9 mouse cellular contexts compared by ENCODE assay signal in genomic region chr12:35895875-35896763, GRCm38 (mm10). TPM values are rescaled to one million over a fixed set of nuclear protein-coding genes. Genes with fewer than 3 reads are reported as not detected.
DNase-seq lines count a peak whose midpoint lies in the region; ATAC-seq and TF ChIP-seq lines count a peak whose summit lies in the region.
"Had no signal": no experiment of that assay in that cellular context is flagged by ENCODE, and none has a peak within 500 bp of the region (broad histone marks: within the 10 kb centered on the region; RNA-seq: fewer than 3 reads in every experiment).

No protein-coding gene starts in this region.

- H3K27me3 ChIP-seq in heart, embryonic 15.5 days, result no peaks in the 10 kb centered on the region
- no peaks in the 10 kb centered on the region for H3K27me3 ChIP-seq in liver, postnatal 0 days (ENCODE audit: insufficient read depth, low read length)
- H3K27me3 ChIP-seq in neural tube, embryonic 14.5 days (ENCODE audit: control insufficient read depth, insufficient read depth, low read length), result no peaks in the 10 kb centered on the region

- no peak for ATAC-seq in heart, embryonic 15.5 days (replicated peaks; ENCODE audit: insufficient number of reproducible peaks, insufficient read depth, low FRiP score, low read depth)
- ATAC-seq in liver, postnatal 0 days, result no peak
- ATAC-seq in neural tube, embryonic 14.5 days (ENCODE audit: low read depth), result peak; percentile 45

- 27% methylated on average over 20 of the region's 20 CpGs for WGBS in heart, embryonic 15.5 days
- WGBS in liver, postnatal 0 days (ENCODE audit: insufficient replicate concordance), result 30% methylated on average over 20 of the region's 20 CpGs
- 16% methylated on average over 20 of the region's 20 CpGs for WGBS in neural tube, embryonic 14.5 days

- no peak overlapping the region for H3K27ac ChIP-seq in heart, embryonic 15.5 days
- H3K27ac ChIP-seq in liver, postnatal 0 days (ENCODE audit: low read depth), result no peak overlapping the region
- H3K27ac ChIP-seq in neural tube, embryonic 14.5 days (ENCODE audit: low read depth, low read length), result peak overlapping the region; percentile 82; the same call in 1 of the 2 replicates

- H3K4me1 ChIP-seq in heart, embryonic 15.5 days (replicated peaks), result no peaks in the 10 kb centered on the region
- H3K4me1 ChIP-seq in liver, postnatal 0 days (ENCODE audit: insufficient read depth), result no peaks in the 10 kb centered on the region
- H3K4me1 ChIP-seq in neural tube, embryonic 14.5 days (ENCODE audit: control insufficient read depth, insufficient read depth, low read length), result 0 out of 2 replicates have a peak, but pooled peaks cover 7% of the 10 kb centered on the region

- no peak for TF ChIP-seq EP300 in liver, postnatal 0 days (IDR thresholded peaks at IDR 0.05; ENCODE audit: low read depth)

- H3K9me3 ChIP-seq in heart, embryonic 15.5 days (replicated peaks), result no peaks in the 10 kb centered on the region
- no peaks in the 10 kb centered on the region; the same call in 1 of the 2 replicates for H3K9me3 ChIP-seq in liver, postnatal 0 days (ENCODE audit: low read length)
- H3K9me3 ChIP-seq in neural tube, embryonic 14.5 days (ENCODE audit: control insufficient read depth, low read length), result no peaks in the 10 kb centered on the region

- H3K36me3 ChIP-seq in heart, embryonic 15.5 days, result no peaks in the 10 kb centered on the region
- H3K36me3 ChIP-seq in liver, postnatal 0 days (replicated peaks; ENCODE audit: insufficient read depth, low read length), result no peaks in the 10 kb centered on the region
- H3K36me3 ChIP-seq in neural tube, embryonic 14.5 days (ENCODE audit: control insufficient read depth, insufficient read depth, low read length), result no peaks in the 10 kb centered on the region

- peak overlapping the region; percentile 63 for H3K4me2 ChIP-seq in heart, embryonic 15.5 days
- peak overlapping the region; percentile 65 for H3K4me2 ChIP-seq in liver, postnatal 0 days (ENCODE audit: low read depth, low read length)
- peak overlapping the region; percentile 56 for H3K4me2 ChIP-seq in neural tube, embryonic 14.5 days (ENCODE audit: low read depth, low read length)

- peak; percentile 79 for TF ChIP-seq CTCF in liver, postnatal 0 days (IDR thresholded peaks at IDR 0.05; ENCODE audit: low read depth)

- H3K4me3 ChIP-seq in heart, embryonic 15.5 days, result peak overlapping the region; percentile 43
- H3K4me3 ChIP-seq in liver, postnatal 0 days (ENCODE audit: low read depth, low read length), result peak overlapping the region; percentile 34
- H3K4me3 ChIP-seq in neural tube, embryonic 14.5 days (ENCODE audit: low read depth, low read length), result peak overlapping the region; percentile 38

- 0 out of 2 replicates have a peak overlapping the region, but pooled peaks have one; percentile 46 for H3K9ac ChIP-seq in heart, embryonic 15.5 days
- H3K9ac ChIP-seq in liver, postnatal 0 days (replicated peaks), result no peak overlapping the region
- H3K9ac ChIP-seq in neural tube, embryonic 14.5 days (replicated peaks; ENCODE audit: low read depth, low read length), result peak overlapping the region; percentile 55

- peak; percentile 25 to 55 for DNase-seq in CD8-positive naive resting alpha-beta T cell, adult 2 months (ENCODE audit: low read depth in 2 of 2, low spot score in 2 of 2)
- peak; percentile 3 for DNase-seq in adrenal gland, adult 2 months
- DNase-seq in embryo, embryonic 9.5 days (ENCODE audit: extremely low spot score), result peak; percentile 65
- DNase-seq in kidney, postnatal 14 days, result peak; percentile 62
- peak; percentile 65 for DNase-seq in liver, postnatal 0 days
- DNase-seq in urinary bladder, postnatal 4 days (ENCODE audit: low spot score in 2 of 2), result peak; percentile 24 to 63

RNA-seq across cellular contexts. Expression of gene Agr3, which starts 29.3 kb away (rescaled TPM):
- total RNA-seq in adrenal gland, adult 2 months (2021), result not detected
- not detected in 2 replicates for polyA plus RNA-seq in adrenal gland, adult 2 months (2012; rRNA removed)
- polyA plus RNA-seq in heart, embryonic 15.5 days (2015; fragmentation: Nextera tagmentation; extraction: Ambion mirVana), result not detected in 2 replicates
- polyA plus RNA-seq in liver, postnatal 0 days (2015; fragmentation: Nextera tagmentation; extraction: Ambion mirVana), result not detected in 2 replicates
- 0.39 TPM in 1 of 2 replicates, not detected in the other for polyA plus RNA-seq in neural tube, embryonic 14.5 days (2014; fragmentation: Nextera tagmentation; extraction: Ambion mirVana)
- total RNA-seq: gastrocnemius, postnatal 4 days had no signal

Comparison
In these comparisons a context has a peak if more than half of its experiments do, and no peak if none do; other contexts are left out.
1. DNase-seq: peak in every context shown above with its lines; median percentile 65 in embryo, embryonic 9.5 days; 65 in liver, postnatal 0 days; 62 in kidney, postnatal 14 days; 44 in urinary bladder, postnatal 4 days; 40 in CD8-positive naive resting alpha-beta T cell, adult 2 months; 3 in adrenal gland, adult 2 months.